Mouse (Mus musculus) gastrocnemius, postnatal 25 days (tissue): ENCODE measurements around the gene Gm5475. TPM values are rescaled to one million over a fixed set of nuclear protein-coding genes. Genes with fewer than 3 reads are reported as not detected.
"Not testable (repeated sequence)": the region's sequence is repeated elsewhere in the genome, so short reads cannot be mapped to it uniquely, and the experiment has no call there.

Source experiments
- DNase-seq: peaks from one replicate; pipeline ENCODE4 v3.0.0; 2022
- long read RNA-seq, 2 experiments: library from polyadenylated mRNA; stranded (forward); transcript quantifications; one replicate each; pipeline ENCODE4 v2.0.0; 2021
- total RNA-seq, 2 experiments: library from RNA; stranded (reverse); gene quantifications; 1 replicate in 1 of 2; 2 replicates in 1 of 2; pipeline ENCODE4 v1.2.3; 2021

The Gm5475 gene
- not detected for total RNA-seq
- long read RNA-seq, experiment 1, partial matches to known transcripts: 0 of 1 reads
- long read RNA-seq, experiment 1, other reads (novel, unspliced or antisense): 1 of 1 reads
- long read RNA-seq, experiment 2: 0 reads

DNA sequence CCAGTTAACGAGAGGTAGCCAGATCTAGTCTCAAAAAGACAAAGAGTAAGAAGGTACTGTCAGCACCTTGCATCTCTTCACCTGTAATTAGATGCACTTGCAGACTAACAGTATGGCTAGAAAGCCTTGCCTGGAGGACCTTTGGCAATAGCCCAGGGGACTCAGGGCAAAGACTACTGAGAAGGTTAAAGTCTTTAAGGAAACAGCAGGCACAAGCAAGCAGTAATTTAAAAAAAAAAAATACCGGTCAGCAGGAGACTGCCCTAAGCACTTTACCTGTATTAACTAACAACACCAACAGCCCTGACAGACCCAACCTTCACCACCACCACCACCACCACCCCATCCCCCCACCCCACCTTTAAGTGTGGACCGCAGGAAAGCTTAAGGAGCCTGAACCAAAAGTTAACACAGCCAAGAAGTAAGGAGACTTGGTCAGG, at the start of gene Gm5475:
Gene Gm5475, plus strand, starts transcription at position 390 of the 440 bp plus-strand sequence.
- not testable (repeated sequence) for DNase-seq

DNA sequence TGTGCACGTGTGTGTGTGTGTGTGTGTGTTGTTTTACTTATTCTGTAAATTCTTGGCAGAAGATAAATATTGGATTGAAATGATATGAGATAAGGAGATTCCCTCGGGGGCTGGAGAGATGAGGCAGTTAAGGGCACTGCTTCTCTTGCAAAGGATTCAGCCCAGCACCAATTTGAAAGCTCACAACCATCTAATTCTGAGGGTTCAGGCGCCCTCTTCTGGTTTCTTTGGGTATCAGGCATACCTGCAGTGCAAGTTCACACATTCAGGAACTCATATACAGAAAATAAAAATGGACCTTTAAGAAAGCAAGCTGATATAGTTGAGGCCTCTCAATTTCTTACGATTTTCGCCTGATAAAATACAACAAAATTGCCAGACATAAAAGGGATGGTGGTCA, 46.9 kb upstream of the Gm5475 start:
- peak; percentile 23 for DNase-seq

DNA sequence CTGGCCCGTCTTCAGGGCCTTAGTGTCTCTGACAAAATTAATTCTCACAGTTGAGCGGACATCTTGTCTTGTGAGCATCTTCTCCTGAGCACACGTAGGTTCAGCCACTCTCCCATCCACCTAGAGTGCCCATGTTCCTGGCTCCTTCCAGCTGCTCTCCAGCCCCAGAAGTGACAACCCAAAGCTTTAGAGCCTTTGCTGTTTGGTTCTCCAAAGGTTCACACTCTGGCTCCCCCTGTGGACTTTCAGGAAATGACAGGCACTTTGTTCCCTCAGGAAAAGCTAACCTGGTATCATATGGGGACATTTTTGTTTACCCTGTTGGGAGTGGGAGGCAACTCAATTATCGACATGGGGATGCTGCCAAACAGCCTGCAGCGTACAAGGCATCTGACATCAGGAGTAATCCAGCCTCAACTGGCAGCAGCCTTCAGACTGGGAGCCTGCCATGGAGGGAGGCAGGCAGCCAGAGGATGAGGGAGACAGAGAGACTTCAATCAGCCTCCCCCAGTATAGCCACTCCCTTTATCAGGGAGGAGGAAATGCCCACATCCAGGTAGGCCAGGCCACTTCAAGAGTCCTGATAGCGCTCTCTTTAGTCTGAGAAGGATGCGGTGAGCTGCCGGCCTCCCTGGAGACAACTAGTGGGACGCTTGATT, 44.0 kb upstream of the Gm5475 start:
- not testable (repeated sequence) for DNase-seq

DNA sequence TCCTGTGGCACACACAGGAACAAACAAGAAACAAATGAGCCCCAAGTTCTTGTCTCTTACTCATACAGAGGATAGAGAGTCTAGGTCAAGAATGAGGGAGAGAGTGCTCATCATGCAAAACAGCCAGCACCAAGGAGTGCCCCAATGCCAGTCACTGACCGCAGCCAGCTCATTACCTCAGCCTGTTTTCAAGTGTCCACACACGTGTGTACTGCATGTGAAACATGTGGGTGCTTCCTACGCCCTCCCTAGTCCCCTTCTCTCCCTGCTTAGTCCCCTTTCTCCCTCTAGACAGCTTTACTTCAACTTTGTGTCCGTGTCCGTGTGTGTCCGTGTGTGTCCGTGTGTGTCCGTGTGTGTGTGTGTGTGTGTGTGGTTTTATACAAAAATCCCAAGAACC, 42.3 kb upstream of the Gm5475 start:
- no peak for DNase-seq

DNA sequence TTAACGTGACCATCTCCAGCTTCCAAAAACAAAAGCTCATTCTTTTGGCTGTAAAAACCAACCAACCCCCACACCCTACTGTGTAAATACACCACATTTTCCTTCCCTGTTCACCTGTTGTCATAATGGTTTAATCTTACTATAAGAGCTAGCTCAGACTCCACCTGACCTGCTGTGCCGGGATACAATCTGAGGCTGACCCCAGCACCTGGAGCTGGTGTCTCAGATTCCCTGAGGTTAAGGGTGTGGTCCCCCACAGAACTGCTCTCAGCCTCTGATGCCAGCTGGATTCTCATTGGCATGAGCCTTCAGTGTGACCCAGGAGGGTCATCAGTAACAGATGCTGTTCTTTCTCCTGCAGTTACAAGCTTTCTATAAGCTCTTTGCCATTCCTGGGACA, 41.8 kb upstream of the Gm5475 start:
- no peak for DNase-seq

DNA sequence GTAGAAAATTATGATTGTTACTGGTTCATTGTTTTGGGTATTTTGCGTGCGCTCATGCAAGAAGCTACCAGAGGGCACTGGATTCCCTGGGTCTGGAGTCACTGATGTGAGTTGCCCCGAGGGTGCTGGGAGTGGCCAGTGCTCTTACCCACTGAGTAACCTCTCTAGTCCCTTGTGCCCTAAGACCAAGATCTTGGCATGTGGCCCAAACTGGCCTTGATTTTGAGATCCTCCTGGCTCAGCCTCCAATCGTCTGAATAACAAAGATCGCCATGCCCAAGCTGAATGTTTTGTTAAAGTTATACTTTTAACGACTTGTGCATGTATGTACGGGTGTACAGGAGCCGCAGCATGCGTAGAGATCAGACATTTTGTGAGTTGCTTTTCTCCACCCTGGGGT, 36.2 kb upstream of the Gm5475 start:
- DNase-seq: no peak

DNA sequence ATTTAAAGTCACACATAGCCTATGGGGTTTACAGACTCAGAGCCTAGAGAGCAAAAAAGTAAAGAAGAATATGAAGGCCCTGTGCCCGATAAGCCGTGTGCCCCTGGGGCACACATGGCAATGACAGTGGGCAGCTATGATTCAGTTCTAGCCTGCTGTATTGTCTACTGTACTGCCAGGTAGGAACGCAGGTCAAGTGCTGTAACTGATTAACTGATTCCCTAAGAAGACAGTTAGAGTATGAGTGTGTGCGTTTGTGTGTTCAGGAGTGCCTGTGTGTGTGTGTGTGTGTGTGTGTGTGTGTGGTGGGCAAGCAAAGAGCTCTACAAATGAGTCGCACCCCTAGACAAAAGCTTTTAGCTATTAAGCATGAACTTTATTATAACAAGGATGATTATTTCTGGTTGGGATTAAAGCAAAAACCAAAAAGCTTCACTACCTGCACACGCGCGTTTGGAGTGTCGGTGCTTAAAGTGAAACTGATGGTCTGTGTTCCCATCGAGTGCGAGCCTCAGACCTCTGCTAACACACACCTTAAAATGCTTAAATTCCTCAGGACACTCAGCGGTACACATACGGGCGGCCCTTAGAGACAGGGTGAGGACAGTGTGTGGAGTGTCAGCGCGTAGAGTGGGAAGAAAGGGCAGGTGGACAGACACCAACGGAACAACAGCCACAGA, 34.3 kb upstream of the Gm5475 start:
- DNase-seq: no peak

DNA sequence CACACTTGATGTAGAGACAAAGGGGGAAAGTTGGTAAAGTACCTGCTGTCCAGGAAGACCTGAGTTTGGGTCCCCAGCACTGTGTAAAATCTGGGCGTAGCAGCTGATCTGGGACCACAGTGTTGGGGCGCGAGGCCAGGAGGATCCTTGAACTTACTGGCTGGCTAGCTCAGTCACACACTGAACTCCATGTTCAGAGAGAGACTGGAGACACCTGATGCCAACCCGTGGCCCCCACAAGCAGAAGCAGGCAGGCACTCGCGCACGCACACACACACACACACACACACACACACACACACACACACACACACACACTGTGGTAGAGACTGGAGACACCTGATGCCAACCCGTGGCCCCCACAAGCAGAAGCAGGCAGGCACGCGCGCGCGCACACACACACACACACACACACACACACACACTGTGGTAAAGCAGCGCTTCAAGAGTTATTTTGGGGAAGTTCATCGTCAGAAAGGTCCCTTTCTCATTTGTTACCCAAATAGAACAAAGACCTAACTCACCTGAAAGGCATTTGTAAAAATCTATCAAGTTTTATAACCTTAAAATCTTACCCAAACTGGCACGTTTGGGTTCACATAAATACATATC, 33.6 kb upstream of the Gm5475 start:
- no peak for DNase-seq

DNA sequence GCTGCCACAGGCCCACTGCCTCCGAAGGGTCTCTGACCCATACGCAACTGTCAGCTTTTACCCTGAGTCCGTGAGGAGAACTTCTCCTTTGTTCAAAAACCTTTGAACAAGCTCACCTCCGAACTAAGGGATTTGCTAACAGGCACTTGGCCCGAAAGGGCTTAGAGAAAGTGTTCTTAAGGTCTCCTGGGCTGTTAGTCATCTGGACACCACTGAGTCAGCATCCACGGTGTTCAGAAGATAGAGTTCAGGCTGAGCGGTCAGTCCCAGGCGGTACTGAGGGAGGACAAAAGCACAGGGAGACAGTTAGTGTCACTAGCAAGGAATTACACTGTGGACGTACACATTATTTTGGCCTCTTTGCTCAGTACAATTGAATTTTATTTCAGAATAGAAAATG, 33.1 kb upstream of the Gm5475 start:
- DNase-seq: no peak

DNA sequence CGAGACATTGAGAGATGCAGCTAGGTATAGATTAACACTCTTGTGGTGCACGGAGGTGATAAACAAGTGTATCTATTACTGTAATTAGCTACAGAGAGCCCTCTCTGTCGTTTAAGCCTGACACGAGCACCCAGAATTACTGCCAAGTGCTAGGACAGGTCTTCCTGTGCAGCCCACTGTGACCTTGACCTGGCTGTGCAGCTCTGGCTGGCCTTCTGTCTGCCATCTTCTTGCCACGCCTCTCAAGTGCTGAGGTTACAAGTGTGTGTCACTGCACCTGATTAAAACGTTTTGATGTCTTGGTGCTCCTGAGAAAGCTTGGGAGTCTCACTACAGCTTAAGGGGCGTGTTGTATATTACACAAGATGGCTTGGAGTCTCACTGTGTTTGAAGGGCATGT, 30.9 kb upstream of the Gm5475 start:
- no peak for DNase-seq

DNA sequence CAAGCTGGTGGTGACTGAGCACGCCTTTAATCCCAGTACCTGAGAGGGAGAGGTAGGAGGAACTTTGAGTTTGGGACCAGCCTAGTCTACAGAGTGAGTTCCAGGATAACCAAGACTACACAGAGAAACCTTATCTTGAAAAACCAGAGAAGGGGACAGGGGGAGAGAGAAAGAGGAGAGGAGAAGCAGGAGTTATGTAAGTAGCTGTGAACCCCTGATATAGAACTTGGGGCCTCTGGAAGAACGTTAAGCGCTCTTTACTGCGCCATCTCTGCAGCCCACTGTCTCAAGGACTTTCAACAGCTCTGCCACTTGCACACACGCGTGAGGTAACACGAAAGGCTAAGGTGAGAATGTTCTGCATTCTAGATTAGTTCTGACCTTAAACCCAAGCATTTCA, 30.3 kb upstream of the Gm5475 start:
- DNase-seq: no peak

DNA sequence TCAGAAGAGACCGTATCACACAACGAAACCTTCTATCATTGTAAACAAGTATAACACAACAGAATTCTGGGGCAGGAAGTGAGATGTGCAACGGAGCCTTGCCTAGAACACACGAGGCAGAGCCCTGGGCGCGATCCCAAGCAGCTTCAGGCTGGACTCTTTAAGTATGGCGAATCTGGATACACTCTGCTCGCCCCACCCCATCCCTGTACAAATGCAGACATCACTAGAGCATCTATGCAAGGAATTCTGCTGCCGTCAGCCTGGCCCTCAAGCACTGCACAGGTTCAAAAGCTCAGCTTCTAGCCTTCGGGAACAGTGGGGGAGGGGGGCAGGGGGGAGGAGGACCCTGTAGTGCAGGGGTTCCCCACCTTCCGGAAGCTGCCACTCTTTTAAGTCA, 28.9 kb upstream of the Gm5475 start:
- no peak for DNase-seq

DNA sequence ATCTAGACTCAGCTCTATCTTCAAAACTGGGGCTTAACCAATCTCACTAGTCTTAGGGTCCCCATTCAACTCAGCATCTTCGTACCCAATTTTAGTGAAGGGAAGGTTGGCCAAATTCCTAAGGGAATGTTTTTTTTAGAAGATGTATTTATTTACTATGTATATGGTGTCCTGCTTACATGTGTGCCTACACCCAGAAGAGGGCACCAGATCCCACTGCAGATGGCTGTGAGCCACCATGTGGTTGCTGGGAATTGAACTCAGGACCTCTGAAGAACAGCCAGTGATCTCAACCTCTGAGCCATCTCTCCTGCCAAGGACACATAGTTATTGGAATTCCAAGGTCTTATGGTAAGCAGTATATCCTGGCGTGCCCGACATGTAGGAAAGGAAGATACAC, 26.4 kb upstream of the Gm5475 start:
- no peak for DNase-seq

DNA sequence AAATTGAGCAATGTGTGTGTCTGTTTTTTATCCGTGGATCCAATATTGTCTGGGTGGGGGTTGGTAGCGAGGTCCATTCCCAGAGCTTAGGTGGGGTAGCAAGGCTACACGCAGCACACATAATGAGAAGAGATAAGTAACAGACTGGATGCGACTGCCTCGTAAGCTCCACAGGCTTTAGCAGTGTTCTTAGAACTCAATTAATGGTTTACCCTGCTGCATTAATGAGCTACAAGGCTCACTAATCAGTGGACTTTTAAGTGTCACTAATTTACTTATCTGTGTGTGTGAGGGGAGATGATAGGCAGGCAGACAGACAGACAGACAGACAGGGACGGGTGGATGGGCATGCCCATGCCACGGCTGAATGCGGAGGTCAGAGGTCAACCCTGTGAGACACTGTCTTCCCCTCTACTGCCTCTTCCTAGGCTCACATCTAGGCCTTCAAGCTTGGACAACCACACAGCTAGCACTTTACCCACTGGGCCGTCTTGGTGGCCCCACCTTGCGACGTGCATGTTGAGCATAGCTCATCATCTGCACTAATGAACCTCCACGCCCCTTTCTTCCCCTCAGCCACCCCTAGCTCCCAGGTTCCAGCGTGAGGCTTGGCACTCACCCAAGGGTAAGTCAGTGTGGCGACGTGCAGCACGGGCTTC, 21.2 kb upstream of the Gm5475 start:
- no peak for DNase-seq

DNA sequence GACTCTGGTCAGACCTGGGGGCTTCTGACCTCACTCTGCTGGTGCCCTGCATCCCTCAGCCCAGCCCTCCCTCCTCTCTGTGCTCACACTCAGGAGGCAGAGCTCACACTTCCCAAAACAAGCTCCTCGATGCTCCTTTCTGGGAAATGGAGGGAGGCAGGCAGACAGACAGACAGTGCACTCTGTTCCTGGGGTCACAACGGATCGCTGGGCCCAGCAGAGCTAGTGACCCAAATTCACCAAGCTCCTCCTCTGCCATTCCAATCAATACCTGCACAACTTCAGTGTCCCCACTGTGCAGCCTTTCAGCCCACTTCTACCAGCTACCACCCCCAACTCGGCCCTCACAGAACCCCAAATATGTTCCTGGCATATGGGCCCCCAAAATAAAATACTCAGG, 20.1 kb upstream of the Gm5475 start:
- no peak for DNase-seq

DNA sequence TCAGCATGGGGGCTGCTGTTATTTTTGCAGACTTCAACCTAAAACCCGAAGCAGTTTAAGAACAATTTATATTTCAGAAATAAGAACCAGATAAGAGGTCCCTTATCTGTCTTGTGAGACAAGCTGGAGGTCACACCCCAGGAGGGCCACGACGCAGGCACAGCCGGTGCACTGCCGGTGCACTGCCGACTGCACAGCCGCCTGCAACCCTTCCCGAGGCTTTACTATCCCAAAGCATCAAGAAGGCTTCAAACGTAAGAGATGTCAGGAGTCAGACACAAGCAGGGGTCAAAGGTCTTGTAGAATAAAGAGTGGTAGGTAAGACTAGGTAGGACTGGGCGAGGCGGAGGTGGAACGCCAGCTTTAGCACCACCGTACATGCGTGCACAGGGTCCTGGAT, 19.6 kb upstream of the Gm5475 start:
- no peak for DNase-seq

DNA sequence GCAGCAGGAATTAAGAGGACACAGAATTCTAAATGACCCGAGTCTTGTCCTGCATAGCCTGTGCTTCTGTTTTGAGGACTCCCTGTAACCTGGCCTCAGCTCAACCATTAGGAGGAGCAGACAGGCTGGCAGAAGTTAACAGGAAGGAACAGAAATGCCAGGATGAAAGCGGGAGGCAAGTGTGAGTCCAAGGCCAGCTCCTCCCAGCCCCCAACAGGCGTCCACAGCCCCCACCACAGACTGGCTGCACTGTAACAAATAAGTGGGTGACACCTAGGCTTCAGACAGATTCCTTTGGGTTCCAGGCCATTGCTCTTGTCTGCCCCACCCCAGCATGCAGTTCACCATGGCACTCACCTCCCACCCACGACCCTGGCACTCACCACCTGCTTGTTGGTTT, 19.1 kb upstream of the Gm5475 start:
- DNase-seq: no peak

DNA sequence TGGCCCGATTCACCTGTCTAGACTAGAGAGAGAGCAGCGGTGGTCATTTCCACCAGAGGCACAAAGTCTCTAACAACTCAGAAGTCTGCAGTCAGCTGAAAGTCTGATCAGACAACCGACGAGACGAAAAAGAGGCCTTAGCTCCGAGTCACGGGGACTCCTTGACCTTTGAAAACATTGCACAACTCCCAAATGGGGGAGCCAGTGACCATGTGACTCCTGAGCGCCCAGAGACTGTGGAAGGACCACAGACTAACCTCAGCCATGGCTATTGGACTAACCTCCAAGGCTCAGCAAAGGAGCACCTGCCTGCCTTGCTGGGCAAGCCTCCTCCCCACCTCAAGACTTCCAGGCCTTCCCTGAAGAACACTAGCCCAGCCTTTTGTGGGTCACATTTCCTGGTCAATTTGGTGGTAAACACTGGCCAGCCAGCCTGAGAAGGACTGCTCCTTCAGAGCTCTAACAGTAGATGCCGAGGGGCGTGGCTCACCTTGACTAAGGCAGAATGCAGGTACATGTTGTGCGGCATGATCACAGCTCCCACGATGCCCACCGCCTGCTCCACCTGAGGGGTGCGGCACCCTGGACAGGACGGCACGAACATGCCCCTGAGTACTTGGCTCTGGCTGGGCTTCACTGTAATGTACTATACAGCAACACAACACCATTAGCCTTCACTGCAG, 18.5 kb upstream of the Gm5475 start:
- DNase-seq: no peak

DNA sequence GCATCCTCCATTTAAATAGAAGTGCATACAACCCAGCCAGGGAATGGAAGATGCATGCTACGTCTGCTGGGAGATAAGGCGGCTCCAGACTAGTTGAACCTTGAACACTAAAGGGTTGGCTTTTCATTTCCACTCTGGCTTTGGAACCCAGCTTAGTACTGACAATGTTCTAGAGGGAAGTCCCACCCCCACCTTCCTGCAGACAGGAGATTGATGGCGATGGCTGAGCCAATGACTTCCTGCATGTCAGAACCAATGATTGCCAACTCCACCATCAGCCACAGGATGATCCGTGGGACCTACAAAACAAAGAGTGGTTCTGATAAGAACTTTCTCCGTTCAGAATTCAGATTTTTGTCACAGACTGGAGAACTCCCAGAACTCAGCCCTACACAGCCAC, 15.9 kb upstream of the Gm5475 start:
- DNase-seq: no peak

DNA sequence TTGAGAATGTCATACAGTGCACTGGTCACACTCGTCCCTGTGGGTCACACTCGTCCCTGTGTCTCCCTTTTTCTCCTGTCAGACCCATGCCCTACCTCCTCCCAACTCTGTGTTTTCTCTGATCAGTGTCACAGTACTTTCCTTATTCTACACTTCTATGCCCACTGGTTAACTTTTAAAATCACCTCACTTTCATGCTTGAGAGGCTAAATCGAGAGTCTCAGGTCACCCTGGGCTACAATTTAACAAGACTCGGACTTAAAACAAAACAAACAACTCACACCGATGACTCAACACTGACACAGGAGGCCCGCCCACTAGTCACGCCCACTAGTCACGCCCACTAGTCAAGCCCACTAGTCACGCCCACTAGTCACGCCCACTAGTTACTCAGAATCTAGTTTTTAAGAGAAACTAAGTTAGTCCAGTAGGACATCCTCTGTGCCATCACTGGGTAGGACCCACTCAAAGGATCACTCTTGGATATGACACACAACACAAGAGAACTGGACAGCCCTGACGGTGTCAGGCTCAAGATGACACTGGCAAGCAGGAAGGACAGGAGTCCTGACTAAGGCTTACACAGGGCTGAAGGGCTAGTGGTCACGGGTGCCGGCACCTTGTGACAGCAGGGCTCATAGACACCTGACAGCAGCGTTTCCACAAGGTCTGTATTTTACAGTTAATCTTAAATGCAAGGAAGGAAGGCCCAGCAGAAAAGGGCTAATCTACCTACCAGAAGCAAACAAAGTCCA, 10.9 kb upstream of the Gm5475 start:
- no peak for DNase-seq

DNA sequence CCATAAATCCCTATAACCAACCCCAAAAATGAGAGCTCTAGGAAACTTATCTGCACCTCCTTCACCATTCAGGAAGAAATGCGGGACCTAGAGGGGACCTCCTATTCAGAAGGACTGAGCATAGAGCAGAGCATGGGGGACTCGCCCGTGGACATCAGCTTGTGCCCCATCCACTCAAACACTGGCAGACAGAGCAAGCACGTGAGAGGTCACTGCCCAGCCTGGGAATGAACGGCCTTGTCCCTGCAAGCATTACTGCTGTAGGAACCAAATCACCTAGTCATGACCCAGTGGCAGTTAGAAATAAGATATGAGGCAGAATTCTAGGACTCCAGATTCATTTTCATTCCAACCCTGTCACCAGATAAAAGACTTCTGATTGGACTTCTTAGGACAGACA, 10.2 kb upstream of the Gm5475 start:
- no peak for DNase-seq

DNA sequence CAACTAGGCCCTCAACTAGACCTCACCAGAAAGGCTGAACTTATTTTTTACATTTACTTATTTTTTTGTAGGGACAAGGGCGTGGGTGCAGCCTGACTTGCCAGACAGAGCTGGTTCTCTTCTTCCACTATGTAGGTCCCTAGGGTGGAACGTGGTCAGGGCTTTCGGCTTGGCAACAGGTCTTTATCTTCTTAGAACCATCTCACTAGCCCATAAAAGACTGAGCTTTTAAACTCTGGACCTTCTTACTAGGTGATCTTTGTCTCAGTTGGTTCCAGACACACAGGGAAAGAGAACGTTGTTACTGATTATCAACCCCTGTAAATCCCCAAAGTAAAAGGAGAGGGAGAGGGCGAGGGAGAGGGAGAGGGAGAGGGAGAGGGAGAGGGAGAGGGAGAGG, 8.6 kb upstream of the Gm5475 start:
- no peak for DNase-seq
